Mouse (Mus musculus): ENCODE results near the gene Evi5l. TPM values are rescaled to one million over a fixed set of nuclear protein-coding genes. Genes with fewer than 3 reads are reported as not detected.

The Evi5l gene
- polyA plus RNA-seq, 1 experiment from 2014 or later: 15.0 TPM

GRCm38 (mm10) chr8:4213210-4214005 lies 47.0 kb downstream of the Evi5l start:
- H3K27ac ChIP-seq (ENCODE audit: low read length): no peak overlapping the region
- H3K9ac ChIP-seq (ENCODE audit: low read length): peak overlapping the region; percentile 54
- H3K27me3 ChIP-seq (ENCODE audit: control insufficient read depth, insufficient read depth, low read length): peaks cover 49% of the 10 kb centered on the region
- H3K4me3 ChIP-seq (ENCODE audit: low read length): peak overlapping the region; percentile 41
- H3K4me1 ChIP-seq (ENCODE audit: control insufficient read depth, insufficient read depth, low read length): peaks cover 27% of the 10 kb centered on the region
- H3K4me2 ChIP-seq (ENCODE audit: low read depth, low read length): peak overlapping the region; percentile 76
- H3K36me3 ChIP-seq (ENCODE audit: control insufficient read depth, insufficient read depth): no peaks in the 10 kb centered on the region; the same call in 1 of the 2 replicates
- 4% methylated on average over 18 of the region's 18 CpGs for WGBS
- H3K9me3 ChIP-seq (replicated peaks; ENCODE audit: control insufficient read depth, low read length): no peaks in the 10 kb centered on the region; the same call in 1 of the 2 replicates
- ATAC-seq (replicated peaks; ENCODE audit: extremely low read depth, insufficient read depth, low FRiP score): peak; percentile 57

GRCm38 (mm10) chr8:4214006-4214980 lies 47.9 kb downstream of the Evi5l start:
- ATAC-seq (replicated peaks; ENCODE audit: extremely low read depth, insufficient read depth, low FRiP score): peak; percentile 12; the same call in 1 of the 2 replicates
- Histone ChIP-seq H3K36me3 (ENCODE audit: control insufficient read depth, insufficient read depth) (no peaks in the 10 kb centered on the region; the same call in 1 of the 2 replicates), H3K4me2 (ENCODE audit: low read depth, low read length) (peak overlapping the region; percentile 76), H3K27me3 (ENCODE audit: control insufficient read depth, insufficient read depth, low read length) (peaks cover 51% of the 10 kb centered on the region), H3K9me3 (replicated peaks; ENCODE audit: control insufficient read depth, low read length) (no peaks in the 10 kb centered on the region; the same call in 1 of the 2 replicates), H3K4me3 (ENCODE audit: low read length) (peak overlapping the region; percentile 41), H3K27ac (ENCODE audit: low read length) (no peak overlapping the region), H3K4me1 (ENCODE audit: control insufficient read depth, insufficient read depth, low read length) (peaks cover 27% of the 10 kb centered on the region), H3K9ac (ENCODE audit: low read length) (0 out of 2 replicates have a peak overlapping the region, but pooled peaks have one; percentile 20)
- 3% methylated on average over 33 of the region's 33 CpGs for WGBS

GRCm38 (mm10) chr8:4216296-4216695 lies 49.9 kb downstream of the Evi5l start:
- no peaks in the 10 kb centered on the region for H3K9me3 ChIP-seq (replicated peaks; ENCODE audit: control insufficient read depth, low read length)
- WGBS: 13% methylated on average over 18 of the region's 18 CpGs
- ATAC-seq (replicated peaks; ENCODE audit: extremely low read depth, insufficient read depth, low FRiP score): no peak
- no peaks in the 10 kb centered on the region for H3K36me3 ChIP-seq (ENCODE audit: control insufficient read depth, insufficient read depth)
- H3K4me3 ChIP-seq (ENCODE audit: low read length): peak overlapping the region; percentile 65
- no peak overlapping the region for H3K9ac ChIP-seq (ENCODE audit: low read length)
- peaks cover 53% of the 10 kb centered on the region for H3K27me3 ChIP-seq (ENCODE audit: control insufficient read depth, insufficient read depth, low read length)
- H3K27ac ChIP-seq (ENCODE audit: low read length): no peak overlapping the region
- peaks cover 27% of the 10 kb centered on the region for H3K4me1 ChIP-seq (ENCODE audit: control insufficient read depth, insufficient read depth, low read length)
- H3K4me2 ChIP-seq (ENCODE audit: low read depth, low read length): peak overlapping the region; percentile 95

- Histone ChIP-seq H3K36me3 (ENCODE audit: control insufficient read depth, insufficient read depth) (no peaks in the 10 kb centered on the region), H3K4me3 (ENCODE audit: low read length) (peak within 1 kb of the TSS; percentile 65), H3K4me2 (ENCODE audit: low read depth, low read length) (peak within 1 kb of the TSS; percentile 95), H3K9me3 (replicated peaks; ENCODE audit: control insufficient read depth, low read length) (no peaks in the 10 kb centered on the region), H3K4me1 (ENCODE audit: control insufficient read depth, insufficient read depth, low read length) (peaks cover 27% of the 10 kb centered on the region), H3K27ac (ENCODE audit: low read length) (no peak within 1 kb of the TSS), H3K9ac (ENCODE audit: low read length) (peak within 1 kb of the TSS; percentile 69), H3K27me3 (ENCODE audit: control insufficient read depth, insufficient read depth, low read length) (peaks cover 53% of the 10 kb centered on the region)
- ATAC-seq (replicated peaks; ENCODE audit: extremely low read depth, insufficient read depth, low FRiP score): no peak
- WGBS: 2% methylated on average over 44 of the region's 44 CpGs
Observed at GRCm38 (mm10) chr8:4216791-4217621, 50.6 kb downstream of the Evi5l start, which contains the start of gene Prr36. TSS of gene Prr36 (minus strand) at chr8:4217459.

GRCm38 (mm10) chr8:4219617-4220016 lies 53.2 kb downstream of the Evi5l start:
- no peaks in the 10 kb centered on the region for H3K36me3 ChIP-seq (ENCODE audit: control insufficient read depth, insufficient read depth)
- WGBS: 88% methylated on average over 3 of the region's 3 CpGs
- peaks cover 43% of the 10 kb centered on the region for H3K27me3 ChIP-seq (ENCODE audit: control insufficient read depth, insufficient read depth, low read length)
- no peak overlapping the region for H3K4me2 ChIP-seq (ENCODE audit: low read depth, low read length)
- no peak overlapping the region for H3K9ac ChIP-seq (ENCODE audit: low read length)
- no peak for ATAC-seq (replicated peaks; ENCODE audit: extremely low read depth, insufficient read depth, low FRiP score)
- no peak overlapping the region for H3K4me3 ChIP-seq (ENCODE audit: low read length)
- peaks cover 14% of the 10 kb centered on the region for H3K4me1 ChIP-seq (ENCODE audit: control insufficient read depth, insufficient read depth, low read length)
- H3K27ac ChIP-seq (ENCODE audit: low read length): no peak overlapping the region
- H3K9me3 ChIP-seq (replicated peaks; ENCODE audit: control insufficient read depth, low read length): no peaks in the 10 kb centered on the region

- H3K4me1 ChIP-seq (ENCODE audit: control insufficient read depth, insufficient read depth, low read length): peaks cover 7% of the 10 kb centered on the region; the same call in 1 of the 2 replicates
- H3K9me3 ChIP-seq (replicated peaks; ENCODE audit: control insufficient read depth, low read length): no peaks in the 10 kb centered on the region
- H3K9ac ChIP-seq (ENCODE audit: low read length): no peak overlapping the region
- H3K36me3 ChIP-seq (ENCODE audit: control insufficient read depth, insufficient read depth): no peaks in the 10 kb centered on the region
- no peak for ATAC-seq (replicated peaks; ENCODE audit: extremely low read depth, insufficient read depth, low FRiP score)
- H3K4me3 ChIP-seq (ENCODE audit: low read length): no peak overlapping the region
- peaks cover 28% of the 10 kb centered on the region for H3K27me3 ChIP-seq (ENCODE audit: control insufficient read depth, insufficient read depth, low read length)
- no peak overlapping the region for H3K27ac ChIP-seq (ENCODE audit: low read length)
- H3K4me2 ChIP-seq (ENCODE audit: low read depth, low read length): no peak overlapping the region
Observed at GRCm38 (mm10) chr8:4222059-4222458, 55.7 kb downstream of the Evi5l start.

GRCm38 (mm10) chr8:4226323-4226722 lies 60.0 kb downstream of the Evi5l start:
- peaks cover 3% of the 10 kb centered on the region; the same call in 1 of the 2 replicates for H3K4me1 ChIP-seq (ENCODE audit: control insufficient read depth, insufficient read depth, low read length)
- ATAC-seq (replicated peaks; ENCODE audit: extremely low read depth, insufficient read depth, low FRiP score): no peak
- H3K36me3 ChIP-seq (ENCODE audit: control insufficient read depth, insufficient read depth): no peaks in the 10 kb centered on the region
- peaks cover 24% of the 10 kb centered on the region for H3K27me3 ChIP-seq (ENCODE audit: control insufficient read depth, insufficient read depth, low read length)
- H3K9me3 ChIP-seq (replicated peaks; ENCODE audit: control insufficient read depth, low read length): no peaks in the 10 kb centered on the region
- H3K4me3 ChIP-seq (ENCODE audit: low read length): peak overlapping the region; percentile 37
- H3K27ac ChIP-seq (ENCODE audit: low read length): no peak overlapping the region
- peak overlapping the region; percentile 59 for H3K4me2 ChIP-seq (ENCODE audit: low read depth, low read length)
- WGBS: 26% methylated on average over 4 of the region's 4 CpGs
- no peak overlapping the region; the same call in 1 of the 2 replicates for H3K9ac ChIP-seq (ENCODE audit: low read length)

GRCm38 (mm10) chr8:4226739-4227347 lies 60.5 kb downstream of the Evi5l start, which contains the start of gene Lrrc8e:
TSS of gene Lrrc8e (plus strand) at chr8:4226827.
- H3K4me3 ChIP-seq (ENCODE audit: low read length): peak within 1 kb of the TSS; percentile 37
- WGBS: 5% methylated on average over 33 of the region's 33 CpGs
- peak; percentile 41 for ATAC-seq (replicated peaks; ENCODE audit: extremely low read depth, insufficient read depth, low FRiP score)
- H3K9ac ChIP-seq (ENCODE audit: low read length): peak within 1 kb of the TSS; percentile 30
- peaks cover 3% of the 10 kb centered on the region; the same call in 1 of the 2 replicates for H3K4me1 ChIP-seq (ENCODE audit: control insufficient read depth, insufficient read depth, low read length)
- no peaks in the 10 kb centered on the region for H3K36me3 ChIP-seq (ENCODE audit: control insufficient read depth, insufficient read depth)
- no peak within 1 kb of the TSS for H3K27ac ChIP-seq (ENCODE audit: low read length)
- no peaks in the 10 kb centered on the region for H3K9me3 ChIP-seq (replicated peaks; ENCODE audit: control insufficient read depth, low read length)
- peaks cover 24% of the 10 kb centered on the region for H3K27me3 ChIP-seq (ENCODE audit: control insufficient read depth, insufficient read depth, low read length)
- H3K4me2 ChIP-seq (ENCODE audit: low read depth, low read length): peak within 1 kb of the TSS; percentile 59
